Mouse (Mus musculus): Measurements from ENCODE around the gene Mbtps1.

GRCm38 (mm10) chr8:119606224-119606623 lies 47.7 kb upstream of the Mbtps1 start:
- no peak for TF ChIP-seq FLI1 (IDR thresholded peaks at IDR 0.05; ENCODE audit: low read length)
- no peak for TF ChIP-seq GATA1 (IDR thresholded peaks at IDR 0.05; ENCODE audit: borderline replicate concordance, low read length)

Measured in megakaryocyte, embryonic 14.5 days (primary cell).